Mouse (Mus musculus) kidney, adult 18-20 months (tissue): ENCODE measurements around the gene Ecpas.
A peak's percentile ranks its signal among the peaks of the same experiment; 100 is the strongest.

Experiments
- DNase-seq: peaks from one replicate; pipeline ENCODE4 v3.0.0; 2021

The Ecpas gene

DNA sequence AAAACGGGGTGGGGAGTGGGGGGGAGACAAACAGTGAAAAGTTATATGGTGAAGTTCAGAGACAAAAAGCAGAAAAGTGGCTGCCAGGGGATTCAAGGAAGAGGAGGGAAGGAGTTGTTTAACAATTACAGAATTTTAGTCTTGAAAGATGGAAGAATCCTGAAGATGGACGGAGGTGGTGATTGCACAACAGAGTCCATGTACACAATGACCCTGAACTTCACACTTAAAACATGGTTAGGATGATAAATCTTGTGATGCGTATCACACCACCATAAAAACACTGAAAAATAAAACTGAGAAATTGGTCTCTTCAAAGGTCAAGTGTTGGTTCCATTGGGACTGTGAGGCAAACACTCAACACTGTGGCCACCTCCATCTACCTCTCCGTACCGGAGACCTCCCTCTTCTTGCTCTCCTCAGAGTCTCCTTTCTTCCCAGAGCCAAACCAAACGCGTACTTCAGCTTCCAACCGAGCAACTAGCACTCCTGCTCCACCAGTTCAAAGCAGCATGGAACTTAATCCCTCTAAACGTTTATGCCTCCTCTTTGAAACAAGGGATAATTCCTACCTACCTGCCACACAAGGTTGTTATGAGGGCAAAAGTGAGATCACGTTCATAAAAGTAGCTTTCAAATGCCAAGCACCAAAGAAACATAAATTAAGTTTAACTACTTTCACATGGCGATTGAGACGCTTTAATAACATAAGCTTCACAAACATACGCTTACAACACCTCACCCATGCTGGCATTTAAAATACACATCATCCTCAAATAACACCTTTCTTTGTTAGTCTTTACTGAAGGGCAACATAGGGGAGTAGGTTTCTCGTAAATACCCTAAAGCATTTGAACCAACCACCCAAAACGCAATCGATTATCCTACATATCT lies 2.1 kb downstream of the Ecpas start:
- no peak for DNase-seq

DNA sequence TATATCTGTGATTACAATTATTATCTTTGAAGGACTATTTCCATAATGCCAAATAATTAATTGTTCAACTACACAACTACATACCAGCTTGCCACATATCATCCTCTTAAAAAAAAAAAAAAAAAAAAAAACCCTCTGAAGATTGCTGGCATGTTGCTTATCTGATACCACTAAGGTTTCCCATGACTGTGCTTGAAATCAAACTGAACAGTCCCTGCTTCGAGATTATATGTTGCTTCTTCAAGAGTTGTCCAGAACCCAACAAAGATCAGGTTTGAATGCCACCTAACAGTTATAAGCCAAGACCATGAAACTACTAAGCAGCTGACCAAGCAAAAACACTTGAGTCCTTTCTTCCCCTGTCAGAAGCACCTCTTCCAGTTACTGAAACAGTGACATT lies 5.1 kb downstream of the Ecpas start:
- DNase-seq: no peak

DNA sequence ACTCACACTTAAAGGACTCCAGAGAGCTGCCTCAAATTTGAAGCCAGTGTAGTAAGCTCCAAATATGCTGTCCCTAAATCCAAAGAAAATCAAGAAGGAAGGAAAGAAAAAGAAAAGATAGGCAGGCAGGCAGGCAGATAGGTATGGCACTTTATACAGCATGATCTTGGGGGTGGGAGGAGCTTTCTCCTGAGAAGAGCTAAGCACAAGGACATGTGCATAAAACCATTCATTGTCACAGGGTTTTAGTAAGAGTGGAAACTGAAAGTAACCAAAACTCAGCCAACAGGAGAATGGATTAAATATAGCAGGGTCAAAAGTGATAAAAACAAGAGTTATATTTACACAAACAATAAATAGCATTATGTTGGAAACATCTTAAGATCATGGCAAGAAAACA lies 14.2 kb downstream of the Ecpas start:
- no peak for DNase-seq

DNA sequence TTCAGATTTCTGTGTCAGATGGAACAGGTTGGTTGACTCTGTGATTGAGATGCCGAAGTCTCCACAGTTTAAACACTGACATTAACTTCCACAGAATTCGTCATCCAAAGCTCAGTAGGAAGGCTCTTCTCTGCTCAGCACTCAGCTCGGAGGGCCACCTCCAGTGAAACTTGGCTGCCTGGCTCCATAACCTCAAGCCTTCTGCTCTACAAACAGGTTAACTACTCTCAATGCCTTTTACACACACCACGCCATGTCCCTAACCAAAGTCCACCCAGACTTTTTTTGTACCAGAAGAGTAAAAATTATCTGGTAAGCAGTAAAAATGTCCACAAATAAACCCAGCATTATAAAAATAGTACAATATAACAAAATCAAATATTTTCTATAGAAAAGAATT lies 15.1 kb downstream of the Ecpas start:
- no peak for DNase-seq

DNA sequence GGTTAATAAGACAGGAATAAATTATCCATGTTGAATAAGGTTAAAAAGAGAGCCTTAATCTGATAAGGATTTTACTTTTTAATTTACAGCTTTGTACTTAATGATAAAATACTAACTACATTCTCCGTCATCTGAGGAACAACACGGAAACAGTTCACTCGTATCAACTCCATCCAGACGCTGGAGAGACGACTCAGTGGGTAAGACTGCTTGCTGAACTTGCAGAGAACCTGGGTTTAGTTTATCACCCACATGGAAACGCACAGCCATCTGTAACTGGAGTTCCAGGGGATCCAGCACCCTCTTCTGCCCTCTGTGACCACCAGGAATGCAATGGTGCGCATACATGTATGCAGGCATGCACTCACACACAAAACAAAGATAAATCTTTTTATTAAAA lies 18.1 kb downstream of the Ecpas start:
- DNase-seq: no peak

DNA sequence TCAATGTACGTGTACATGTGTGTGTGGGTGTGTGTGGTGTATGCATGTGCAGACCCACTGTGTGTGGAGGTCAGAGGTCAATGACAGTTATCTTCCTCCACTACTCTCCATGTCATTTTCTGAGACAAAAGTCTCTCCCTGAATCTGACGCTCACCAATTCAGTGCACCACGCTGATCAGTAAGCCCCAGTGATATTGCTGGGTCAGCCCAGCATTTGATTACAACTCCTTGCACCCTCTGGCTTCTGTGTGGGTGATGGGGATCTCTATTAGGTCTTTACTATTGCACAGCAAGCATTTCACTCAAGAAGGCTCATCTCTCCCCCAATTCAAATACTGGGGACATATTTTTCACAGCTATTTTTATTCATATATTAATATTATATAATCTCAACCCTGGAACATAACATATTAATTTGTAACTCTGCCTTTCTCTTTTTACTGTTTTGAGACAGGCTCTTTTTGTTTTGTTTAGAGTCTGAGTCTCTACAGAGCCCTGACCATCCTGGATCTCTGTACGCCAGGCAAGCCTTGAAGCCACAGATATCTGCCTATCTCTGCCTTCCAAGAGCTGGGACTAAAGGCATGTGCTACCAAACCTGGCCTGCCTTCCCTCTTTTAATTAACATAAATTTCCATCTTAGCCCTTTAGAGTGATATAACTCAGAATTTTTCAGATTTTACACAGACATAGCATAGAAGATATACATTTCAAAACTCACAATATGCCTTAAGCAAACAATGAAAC lies 22.3 kb downstream of the Ecpas start:
- no peak for DNase-seq

DNA sequence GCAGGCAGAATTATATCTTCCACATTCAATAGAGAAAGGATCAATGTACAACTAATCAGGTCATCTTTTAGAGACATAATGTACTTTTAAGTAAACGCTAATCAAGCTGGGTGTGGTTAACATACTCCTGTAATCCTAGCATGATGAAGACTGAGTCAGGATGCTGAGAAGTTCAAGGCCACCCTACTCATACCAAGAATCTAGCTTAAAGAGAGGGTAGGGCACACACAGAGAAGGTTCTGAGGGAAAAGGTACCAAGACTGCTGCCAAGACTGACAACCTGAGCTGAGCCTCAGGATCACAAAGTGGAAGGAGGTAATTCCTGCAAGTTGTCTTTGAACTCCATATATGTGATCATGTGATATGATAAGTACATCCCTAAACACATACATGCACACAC lies 24.0 kb downstream of the Ecpas start:
- no peak for DNase-seq

DNA sequence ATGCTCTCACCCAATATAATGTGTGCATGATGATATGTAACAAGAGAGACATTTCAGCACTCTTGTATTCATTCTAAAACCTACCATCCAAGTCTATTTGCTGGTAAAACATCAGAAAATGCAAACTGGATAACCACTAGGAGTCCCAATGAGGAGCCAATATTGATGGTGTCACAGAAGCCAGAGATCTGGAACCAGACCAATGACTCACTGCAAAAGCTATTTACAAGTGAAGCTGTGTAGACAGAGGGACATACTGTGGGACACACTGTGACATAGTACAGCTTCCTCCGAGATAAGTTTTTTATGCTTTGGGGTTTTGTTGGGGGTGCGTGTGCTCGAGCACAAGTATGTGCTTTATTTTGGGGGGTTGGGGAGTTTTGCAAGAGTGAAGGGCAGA lies 24.9 kb downstream of the Ecpas start:
- no peak for DNase-seq

DNA sequence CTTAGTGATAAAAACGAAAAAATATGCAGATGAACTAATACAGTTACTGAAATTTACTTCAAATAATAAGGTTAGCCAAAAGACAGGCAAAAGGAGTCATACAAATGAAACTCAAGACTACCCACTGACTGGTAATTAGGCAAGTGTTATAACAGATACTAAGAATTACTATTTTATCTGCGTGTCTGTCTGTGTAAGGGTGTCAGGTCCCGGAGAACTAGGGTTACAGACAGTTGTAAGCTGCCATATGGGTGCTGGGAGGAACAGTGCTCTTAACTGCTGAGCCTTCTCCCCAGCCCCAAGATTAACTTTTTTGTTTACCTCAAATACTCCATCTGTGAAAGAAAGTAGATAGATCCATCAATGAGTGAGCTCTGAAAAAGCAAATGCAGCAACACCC lies 25.8 kb downstream of the Ecpas start:
- no peak for DNase-seq

DNA sequence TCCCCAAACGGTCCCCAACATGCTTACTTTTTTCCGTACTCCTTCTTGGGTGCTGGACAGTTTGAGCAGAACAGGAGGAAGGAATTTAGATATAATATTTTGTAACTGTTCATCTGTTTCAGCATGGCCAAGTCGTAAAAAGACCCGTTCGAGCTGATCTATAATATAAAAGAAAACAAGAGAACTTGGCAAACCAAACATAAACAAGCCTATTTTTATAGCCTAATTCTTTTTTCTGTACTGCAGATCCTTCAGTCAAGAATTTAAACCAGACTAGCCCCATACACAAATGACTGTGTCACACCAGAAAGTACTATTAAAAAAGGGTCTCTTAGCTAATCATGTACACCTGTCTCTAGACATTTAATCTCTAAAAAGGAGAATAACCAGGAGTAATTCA lies 27.2 kb downstream of the Ecpas start:
- no peak for DNase-seq

DNA sequence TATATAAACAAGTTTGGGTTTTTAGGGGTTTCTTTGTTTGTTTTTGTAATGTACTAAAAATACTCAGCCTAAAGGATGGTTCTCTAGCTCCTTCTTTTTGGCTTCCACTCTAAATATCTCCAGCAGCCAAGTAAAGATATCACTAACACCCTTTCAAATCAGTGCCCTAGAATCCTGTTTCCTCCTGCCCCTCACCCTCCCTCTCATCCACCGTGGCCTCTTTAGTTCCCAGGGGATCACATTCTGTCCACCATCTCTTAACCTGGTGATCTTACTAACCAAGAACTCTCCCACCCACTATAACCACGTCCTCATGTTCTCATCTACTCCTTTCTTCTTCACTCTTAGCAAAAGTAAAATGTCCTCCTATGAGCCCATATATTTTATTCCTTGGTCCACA lies 28.7 kb downstream of the Ecpas start:
- no peak for DNase-seq

DNA sequence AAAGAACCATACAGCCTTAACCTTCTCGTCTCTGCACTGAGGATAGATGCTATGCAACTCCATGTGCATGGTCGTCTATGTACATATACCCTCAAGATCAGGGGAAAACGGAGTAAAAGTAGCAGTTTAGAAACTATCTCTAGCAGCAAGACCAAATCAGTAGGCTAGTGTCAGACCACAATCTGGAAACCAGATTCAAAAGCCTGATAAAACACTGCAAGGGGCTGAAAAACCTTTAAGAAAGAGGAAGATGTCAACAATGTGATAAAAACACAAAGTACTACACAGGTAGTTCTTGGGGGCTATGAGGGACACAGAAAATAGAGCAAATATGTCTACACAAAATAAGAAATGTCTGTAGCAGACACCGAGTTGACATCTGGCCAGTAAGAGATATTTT lies 38.2 kb downstream of the Ecpas start:
- no peak for DNase-seq

DNA sequence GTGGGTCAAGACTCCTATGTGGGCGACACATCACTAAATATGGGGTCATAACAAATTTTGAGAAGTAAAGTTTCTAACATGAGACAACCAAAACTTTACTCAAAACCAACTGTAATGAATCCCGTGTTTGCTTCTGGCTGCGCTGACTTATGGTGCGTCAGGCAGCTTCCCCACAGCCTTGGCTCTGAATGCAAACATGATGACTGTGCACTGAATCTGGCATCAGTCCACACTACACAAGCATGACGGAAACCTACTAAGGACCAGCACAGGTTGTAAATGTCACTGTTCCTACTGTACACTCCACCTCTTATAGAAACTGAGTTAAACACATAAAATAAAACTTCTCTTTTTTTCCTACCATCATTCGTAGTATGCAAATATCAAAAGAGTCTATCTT lies 45.3 kb downstream of the Ecpas start:
- DNase-seq: no peak

DNA sequence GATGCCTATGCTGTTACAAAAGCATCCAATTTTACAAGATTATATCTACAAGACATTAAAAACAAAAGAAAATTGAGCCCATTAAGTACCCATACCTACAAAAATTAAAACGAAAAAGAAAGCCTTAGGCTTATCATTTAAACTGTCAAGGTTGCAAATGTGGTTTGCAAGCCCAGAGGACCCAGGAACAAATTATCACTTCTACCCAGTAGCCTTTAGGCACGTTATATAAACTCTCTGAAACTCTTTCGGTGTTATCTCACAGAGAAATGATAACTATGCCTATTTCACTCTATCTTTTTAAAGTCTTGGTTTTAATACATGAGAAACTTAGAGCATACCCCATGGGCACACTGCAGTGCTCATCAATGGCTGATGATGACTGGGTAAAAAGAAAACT lies 79.6 kb downstream of the Ecpas start:
- DNase-seq: no peak

DNA sequence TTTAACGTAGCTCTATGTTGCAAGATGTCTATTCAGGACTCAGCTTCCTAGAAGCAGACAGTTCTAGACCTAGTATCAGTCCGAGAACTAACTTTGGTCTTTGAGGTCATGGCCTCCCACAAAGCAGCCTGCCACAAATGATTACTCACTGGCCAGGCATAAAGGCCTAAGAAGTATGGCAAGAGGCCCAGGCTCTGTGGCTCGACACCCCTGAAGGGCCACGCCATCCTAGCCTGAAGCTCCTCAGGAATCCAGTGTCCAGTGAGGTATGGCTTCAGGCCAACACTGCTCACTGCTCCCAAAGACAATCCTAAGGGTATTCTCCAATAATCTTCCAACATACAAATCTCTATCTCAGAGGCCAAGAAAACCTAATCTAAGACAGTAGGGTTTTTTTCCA lies 86.6 kb downstream of the Ecpas start:
- DNase-seq: no peak

DNA sequence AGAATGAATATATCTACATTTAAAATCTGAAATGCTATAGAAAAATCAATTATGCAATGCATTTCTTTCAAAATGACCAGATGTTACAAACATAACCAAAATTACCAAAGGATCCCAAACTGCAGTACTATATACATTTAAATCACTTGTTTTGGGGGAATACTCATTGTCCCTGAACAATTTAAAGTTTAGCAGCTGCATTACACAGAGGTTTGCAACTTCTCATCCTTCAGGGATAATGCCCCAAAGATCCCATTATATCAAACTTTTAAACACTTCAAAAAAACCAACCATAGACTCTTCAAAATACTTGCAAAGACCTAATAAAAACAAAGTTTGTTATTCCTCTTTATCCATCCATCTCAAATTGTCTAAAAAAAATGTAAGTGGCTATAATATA lies 124.9 kb downstream of the Ecpas start, which contains the start of gene Olfr267:
TSS of gene Olfr267 (minus strand) at position 101 of the 400 bp plus-strand sequence.
- DNase-seq: no peak

DNA sequence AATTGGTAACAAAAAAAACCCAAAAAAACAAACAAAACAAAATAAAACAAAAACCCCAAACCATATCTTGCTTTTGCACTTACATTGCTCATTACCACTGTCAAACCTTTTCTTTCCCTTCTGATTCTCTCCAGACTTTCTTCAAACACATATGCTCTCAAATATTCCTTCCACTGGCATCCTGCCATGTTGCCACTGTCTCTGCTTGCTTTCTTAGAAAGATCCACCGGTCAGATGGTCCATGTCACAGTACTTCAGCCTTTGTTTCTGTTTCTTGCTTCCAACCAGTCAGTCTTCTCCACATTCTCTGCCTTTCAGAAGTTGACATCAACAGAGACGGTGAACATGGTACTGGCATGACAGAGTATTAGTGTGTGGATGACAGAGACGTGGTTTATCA lies 125.9 kb downstream of the Ecpas start:
- no peak for DNase-seq

DNA sequence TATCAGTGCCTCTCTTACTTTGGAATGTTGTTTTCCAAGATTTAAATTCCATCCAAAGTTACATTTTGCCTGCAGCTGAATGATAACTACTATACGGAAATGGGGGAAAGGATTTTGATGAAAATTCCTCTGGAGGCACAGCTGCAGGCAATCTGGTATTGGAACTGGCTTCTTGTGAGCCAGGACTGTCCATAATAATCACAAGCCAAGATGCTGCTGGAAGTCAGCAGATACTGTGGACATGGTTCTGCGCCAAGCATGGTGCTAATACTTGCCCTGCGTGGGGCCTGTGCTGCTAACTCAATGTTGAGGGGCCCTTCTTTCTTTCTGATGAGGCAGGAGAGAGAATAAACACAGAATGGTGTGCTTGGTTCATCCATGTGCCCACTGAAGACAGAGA lies 149.1 kb downstream of the Ecpas start:
- no peak for DNase-seq

DNA sequence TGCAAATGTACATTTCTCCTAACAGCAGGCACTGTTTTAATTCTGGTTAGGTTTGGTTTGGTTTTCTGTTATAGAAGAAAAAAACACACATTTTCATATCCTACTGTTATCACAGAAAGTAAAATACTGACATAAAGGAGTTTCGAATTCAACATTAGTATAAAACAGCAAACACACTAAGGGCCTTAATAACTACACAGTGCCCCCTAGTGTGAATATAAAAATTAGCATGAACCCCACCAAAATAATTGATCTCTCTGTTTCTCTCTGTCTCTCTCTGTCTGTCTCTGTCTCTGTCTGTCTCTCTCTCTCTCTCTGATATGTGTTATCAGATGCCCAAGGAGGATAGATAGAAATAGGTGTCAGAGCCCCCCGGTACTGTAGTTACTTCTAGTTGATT lies 163.0 kb downstream of the Ecpas start:
- no peak for DNase-seq

DNA sequence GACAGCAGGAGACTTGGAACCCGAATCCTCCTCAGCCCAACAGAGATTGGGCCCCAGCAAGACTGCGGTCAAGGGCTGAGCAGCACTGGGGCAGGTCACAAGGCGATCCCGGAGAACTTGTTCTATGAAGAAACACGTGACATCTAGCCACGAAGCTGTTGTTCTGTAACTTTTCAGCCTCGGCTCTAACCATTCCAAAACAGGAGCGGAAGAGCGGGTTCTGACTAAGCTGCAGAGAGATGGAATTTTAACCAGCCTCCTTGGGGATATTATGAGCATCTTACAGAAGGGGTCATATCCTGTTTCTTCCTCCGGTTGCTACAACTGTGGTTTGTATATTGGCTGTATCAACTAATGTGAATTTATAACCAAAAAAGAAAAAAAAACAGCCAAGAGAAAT lies 163.4 kb downstream of the Ecpas start:
- peak; percentile 27 for DNase-seq
